Mouse (Mus musculus) testis, adult 2 months (tissue): ENCODE results near the gene Pnmt.

ENCODE experiments used
- CTCF ChIP-seq: fragments of 200-500 bp; IDR thresholded peaks from 2 replicates; pipeline ENCODE4 v1.5.1; 2012; ENCODE audit warnings: low read depth, mild to moderate bottlenecking, inconsistent platforms, low read length, moderate library complexity; ENCODE audit not compliant: control insufficient read depth, insufficient read depth, insufficient replicate concordance
- POLR2A ChIP-seq: fragments of 200-500 bp; IDR thresholded peaks from 2 replicates; pipeline ENCODE4 v1.6.1; 2012; ENCODE audit warnings: low read depth, mild to moderate bottlenecking, inconsistent platforms, low read length, moderate library complexity; ENCODE audit not compliant: control insufficient read depth

GRCm38 (mm10) chr11:98390141-98390540, 3.9 kb downstream of the Pnmt start:
- TF ChIP-seq POLR2A (no peak), CTCF (no peak)
